Mouse (Mus musculus) small intestine, adult 2 months (tissue): ENCODE results near the gene Fbxw17.

Experiments used
- CTCF ChIP-seq: fragments of 200-500 bp; IDR thresholded peaks from 2 replicates; pipeline ENCODE4 v1.5.1; 2012; ENCODE audit warnings: low read depth, mild to moderate bottlenecking, control low read depth, inconsistent platforms, low read length, moderate library complexity, mixed read lengths; ENCODE audit not compliant: insufficient replicate concordance, insufficient read length; ENCODE audit errors: extremely low read depth
- POLR2A ChIP-seq: fragments of 200-500 bp; IDR thresholded peaks from 2 replicates; pipeline ENCODE4 v1.6.1; 2012; ENCODE audit warnings: low read depth, mild to moderate bottlenecking, control low read depth, inconsistent platforms, low read length, moderate library complexity

GRCm38 (mm10) chr13:50426686-50427085, 9.0 kb downstream of the Fbxw17 start:
- TF ChIP-seq CTCF = no peak
- no peak for TF ChIP-seq POLR2A
